ENCODE assay signal across 19 mouse cellular contexts in genomic region chrX:17527008-17527407, GRCm38 (mm10). TPM values are rescaled to one million over a fixed set of nuclear protein-coding genes. Genes with fewer than 3 reads are reported as not detected.
DNase-seq lines count a peak whose midpoint lies in the region; ATAC-seq and TF ChIP-seq lines count a peak whose summit lies in the region.
"Had no signal": no experiment of that assay in that cellular context is flagged by ENCODE, and none has a peak within 500 bp of the region (broad histone marks: within the 10 kb centered on the region; RNA-seq: fewer than 3 reads in every experiment).

No protein-coding gene starts in this region.

- no peak for ATAC-seq in heart, embryonic 12.5 days (ENCODE audit: insufficient number of reproducible peaks, low FRiP score)
- peak; percentile 53 for ATAC-seq in heart, postnatal 0 days (ENCODE audit: insufficient read depth, low read depth)
- ATAC-seq in hindbrain, embryonic 16.5 days = no peak
- ATAC-seq: intestine, embryonic 15.5 days; midbrain, embryonic 16.5 days had no signal

- no peaks in the 10 kb centered on the region for H3K4me1 ChIP-seq in heart, embryonic 12.5 days (replicated peaks)
- no peaks in the 10 kb centered on the region for H3K4me1 ChIP-seq in heart, postnatal 0 days (ENCODE audit: control insufficient read depth, insufficient read depth)
- H3K4me1 ChIP-seq in hindbrain, embryonic 16.5 days (ENCODE audit: control insufficient read depth, insufficient read depth, low read depth, low read length) = no peaks in the 10 kb centered on the region
- H3K4me1 ChIP-seq: forebrain, embryonic 12.5 days; intestine, embryonic 15.5 days; limb, embryonic 13.5 days; liver, embryonic 13.5 days; neural tube, embryonic 15.5 days had no signal

- no peak overlapping the region for H3K4me2 ChIP-seq in heart, embryonic 12.5 days
- H3K4me2 ChIP-seq in heart, postnatal 0 days (ENCODE audit: low read depth, low read length) = no peak overlapping the region
- no peak overlapping the region for H3K4me2 ChIP-seq in hindbrain, embryonic 16.5 days (ENCODE audit: low read length)
- H3K4me2 ChIP-seq: forebrain, embryonic 12.5 days; hindbrain, embryonic 14.5 days; intestine, embryonic 15.5 days; limb, embryonic 13.5 days; liver, embryonic 13.5 days; neural tube, embryonic 15.5 days had no signal

- no peaks in the 10 kb centered on the region for H3K36me3 ChIP-seq in heart, embryonic 12.5 days
- H3K36me3 ChIP-seq in heart, postnatal 0 days (replicated peaks; ENCODE audit: control insufficient read depth, insufficient read depth, low read length) = no peaks in the 10 kb centered on the region
- no peaks in the 10 kb centered on the region for H3K36me3 ChIP-seq in hindbrain, embryonic 16.5 days (ENCODE audit: control insufficient read depth, insufficient read depth, low read length)
- H3K36me3 ChIP-seq: forebrain, embryonic 12.5 days; intestine, embryonic 15.5 days; limb, embryonic 13.5 days; liver, embryonic 13.5 days; neural tube, embryonic 15.5 days had no signal

- no peaks in the 10 kb centered on the region for H3K27me3 ChIP-seq in heart, embryonic 12.5 days (replicated peaks)
- no peaks in the 10 kb centered on the region for H3K27me3 ChIP-seq in heart, postnatal 0 days (ENCODE audit: control insufficient read depth, insufficient read depth, low read length)
- no peaks in the 10 kb centered on the region for H3K27me3 ChIP-seq in hindbrain, embryonic 16.5 days (replicated peaks; ENCODE audit: control insufficient read depth, insufficient read depth, low read length)
- H3K27me3 ChIP-seq: forebrain, embryonic 12.5 days; intestine, embryonic 15.5 days; limb, embryonic 13.5 days; liver, embryonic 13.5 days; neural tube, embryonic 15.5 days had no signal

- intact Hi-C loops in left cerebral cortex, postnatal 10 days (cut with DNase I) = no loop called here

- H3K9me3 ChIP-seq in heart, embryonic 12.5 days (replicated peaks) = no peaks in the 10 kb centered on the region
- H3K9me3 ChIP-seq in heart, postnatal 0 days (replicated peaks; ENCODE audit: control insufficient read depth, low read length) = no peaks in the 10 kb centered on the region
- H3K9me3 ChIP-seq in hindbrain, embryonic 16.5 days (ENCODE audit: control insufficient read depth, low read length) = no peaks in the 10 kb centered on the region
- H3K9me3 ChIP-seq: forebrain, embryonic 12.5 days; intestine, embryonic 15.5 days; limb, embryonic 13.5 days; liver, embryonic 13.5 days; neural tube, embryonic 15.5 days had no signal

- DNase-seq in heart, adult 8-10 months (ENCODE audit: low spot score) = peak; percentile 65
- peak; percentile 8 for DNase-seq in kidney, postnatal 14 days
- no peak for DNase-seq in kidney, adult 18-20 months
- DNase-seq in heart, postnatal 0 days (ENCODE audit: low spot score) = peak; percentile 33
- peak; percentile 34 for DNase-seq in lung, postnatal 10 days
- DNase-seq in left cerebral cortex, postnatal 10 days (ENCODE audit: extremely low spot score in 1 of 2, low spot score in 2 of 2) = no peak
- DNase-seq: adrenal gland, adult 2 months; cerebellum, adult 9-10 months; gastrocnemius, postnatal 10 days; liver, embryonic 13.5 days; right cerebral cortex, postnatal 14 days had no signal

- no peak overlapping the region for H3K4me3 ChIP-seq in heart, embryonic 12.5 days
- H3K4me3 ChIP-seq in heart, postnatal 0 days (ENCODE audit: low read depth, low read length) = no peak overlapping the region
- H3K4me3 ChIP-seq in hindbrain, embryonic 16.5 days (ENCODE audit: low read length) = no peak overlapping the region
- H3K4me3 ChIP-seq: forebrain, embryonic 12.5 days; intestine, embryonic 15.5 days; limb, embryonic 13.5 days; liver, embryonic 13.5 days; neural tube, embryonic 15.5 days had no signal

- TF ChIP-seq EP300 in heart, postnatal 0 days (IDR thresholded peaks at IDR 0.05; ENCODE audit: low read depth) = peak; percentile 55; the same call in 1 of the 2 replicates

- WGBS in heart, embryonic 12.5 days = 66% methylated on average over 2 of the region's 2 CpGs
- WGBS in heart, postnatal 0 days = 55% methylated on average over 2 of the region's 2 CpGs
- WGBS in hindbrain, embryonic 16.5 days = 89% methylated on average over 2 of the region's 2 CpGs

- no peak overlapping the region for H3K9ac ChIP-seq in heart, embryonic 12.5 days
- no peak overlapping the region for H3K9ac ChIP-seq in heart, postnatal 0 days (replicated peaks; ENCODE audit: low read depth, low read length)
- no peak overlapping the region for H3K9ac ChIP-seq in hindbrain, embryonic 16.5 days (ENCODE audit: low read depth, low read length)
- H3K9ac ChIP-seq: forebrain, embryonic 12.5 days; hindbrain, embryonic 14.5 days; intestine, embryonic 15.5 days; limb, embryonic 13.5 days; liver, embryonic 13.5 days; neural tube, embryonic 15.5 days had no signal

- H3K27ac ChIP-seq in heart, embryonic 12.5 days (ENCODE audit: poor library complexity, severe bottlenecking) = no peak overlapping the region
- H3K27ac ChIP-seq in heart, postnatal 0 days (ENCODE audit: low read depth) = peak overlapping the region; percentile 48
- H3K27ac ChIP-seq in hindbrain, embryonic 16.5 days (ENCODE audit: low read depth, low read length) = no peak overlapping the region
- H3K27ac ChIP-seq: forebrain, embryonic 12.5 days; hindbrain, embryonic 14.5 days; intestine, embryonic 15.5 days; limb, embryonic 13.5 days; liver, embryonic 13.5 days; neural tube, embryonic 15.5 days had no signal

- TF ChIP-seq CTCF in heart, postnatal 0 days (IDR thresholded peaks at IDR 0.05; ENCODE audit: low read depth) = no peak

RNA-seq across cellular contexts. Expression of gene Fundc1, which starts 45.1 kb away (rescaled TPM):
- total RNA-seq in heart, adult 8-10 months (2022) = 10 to 100 TPM; 26.1 to 39.5 (median 31.5) TPM
- 37.6 and 40.4 TPM in 2 replicates for polyA plus RNA-seq in heart, embryonic 12.5 days (2016; fragmentation: Nextera tagmentation; extraction: Ambion mirVana)
- 18.5 and 31.4 TPM in 2 replicates for total RNA-seq in heart, postnatal 0 days (2014; rRNA removed; ENCODE audit: low replicate concordance)
- polyA plus RNA-seq in heart, postnatal 0 days (2015; fragmentation: Nextera tagmentation; extraction: Ambion mirVana) = 36.3 and 37.0 TPM in 2 replicates
- 55.8 and 58.8 TPM in 2 replicates for polyA plus RNA-seq in hindbrain, embryonic 16.5 days (2015; fragmentation: Nextera tagmentation; extraction: Ambion mirVana)
- total RNA-seq in left cerebral cortex, postnatal 10 days (2021) = 10 to 100 TPM; 27.3 to 27.5 TPM

Comparison
In these comparisons a context has a peak if more than half of its experiments do, and no peak if none do; other contexts are left out.
1. DNase-seq: peak in heart, adult 8-10 months (single experiment), kidney, postnatal 14 days (single experiment), heart, postnatal 0 days (single experiment) and lung, postnatal 10 days (single experiment); none in kidney, adult 18-20 months (single experiment) and left cerebral cortex, postnatal 10 days (0 of 2).